Mouse (Mus musculus) NIH3T3 (cell line): ENCODE data around the gene Ldlrap1.

Experiments
- DNase-seq: peaks from one replicate; pipeline ENCODE4 v3.0.0-alpha.2; 2012; ENCODE audit warnings: low read depth

Gene Ldlrap1

DNA sequence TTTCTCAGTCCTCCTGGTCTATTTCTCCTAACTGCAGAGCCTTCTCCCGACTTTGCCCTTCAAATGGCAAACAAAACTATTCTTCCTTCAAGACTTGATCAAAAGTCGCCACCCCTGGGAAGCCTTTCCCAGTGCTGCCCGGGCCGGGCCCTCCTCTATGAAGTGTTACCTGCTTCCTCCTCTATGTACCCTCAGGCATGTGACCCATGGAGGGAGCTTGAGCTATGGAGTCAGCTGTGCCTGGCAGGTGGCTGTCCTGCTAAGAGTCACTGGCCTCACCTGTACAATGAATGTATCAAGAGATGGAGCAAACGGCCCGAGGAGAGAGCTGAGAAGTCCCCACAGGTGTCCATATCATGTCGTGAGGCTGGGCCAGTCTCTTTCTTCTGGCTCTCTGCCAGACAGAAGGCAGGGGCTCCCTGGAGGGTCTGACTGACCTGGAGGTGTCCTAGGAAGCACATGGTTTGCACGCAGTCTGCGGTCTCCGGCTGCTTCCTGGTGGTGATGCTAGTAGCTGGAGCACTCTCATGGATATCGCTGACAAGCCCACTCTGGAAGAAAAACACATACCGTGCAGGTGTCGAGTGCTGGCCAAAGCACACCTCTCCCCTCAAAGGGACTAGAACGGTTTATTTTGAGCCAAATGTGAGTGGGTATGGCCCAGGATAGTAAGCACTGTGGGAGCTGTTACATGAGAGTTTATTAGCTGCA, 7.6 kb upstream of the Ldlrap1 start:
- no peak for DNase-seq

DNA sequence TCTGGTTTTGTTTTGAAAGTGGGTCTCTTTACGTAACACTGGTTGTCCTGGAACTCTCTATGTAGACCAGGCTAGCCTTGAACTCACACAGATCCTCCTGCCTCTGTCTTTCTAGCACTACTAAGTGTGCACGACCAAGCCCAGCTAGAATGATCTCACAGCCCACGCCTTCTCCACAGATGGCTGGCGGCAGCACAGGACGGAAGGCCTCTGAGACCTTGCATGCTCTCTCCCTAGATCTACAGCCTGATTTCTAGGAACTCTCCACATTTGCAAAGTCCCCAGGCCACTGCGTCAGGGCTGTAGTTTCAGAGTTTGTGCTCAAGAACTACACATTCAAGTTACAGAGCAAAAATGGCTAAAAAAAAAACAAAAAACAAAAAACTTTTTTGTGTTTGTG, 6.3 kb upstream of the Ldlrap1 start:
- DNase-seq, result no peak

- no peak for DNase-seq
Observed at GRCm38 (mm10) chr4:134772805-134773674, 5.2 kb upstream of the Ldlrap1 start.

DNA sequence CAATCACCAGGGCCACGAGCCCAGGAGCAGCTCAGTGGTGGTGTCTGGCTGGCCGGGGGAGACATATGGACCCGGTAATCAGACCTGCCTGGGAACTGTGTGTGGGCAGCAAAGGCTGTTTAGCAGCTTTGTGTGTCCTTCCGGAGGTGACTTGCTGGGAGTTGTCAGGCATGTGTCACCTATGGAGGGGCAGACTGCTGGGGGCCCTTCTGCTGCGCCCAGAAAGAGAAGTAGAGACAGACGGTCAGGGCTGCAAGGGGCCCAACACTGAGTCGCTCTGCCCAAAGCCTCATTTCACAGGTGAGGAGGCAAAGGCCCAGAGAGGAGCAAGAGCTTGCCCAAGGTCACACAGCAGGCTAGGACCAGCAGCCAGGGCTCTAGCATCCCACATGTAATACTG, 2.1 kb upstream of the Ldlrap1 start:
- no peak for DNase-seq

- peak; percentile 36 for DNase-seq
Observed at GRCm38 (mm10) chr4:134769081-134769811, 1.4 kb upstream of the Ldlrap1 start.

DNA sequence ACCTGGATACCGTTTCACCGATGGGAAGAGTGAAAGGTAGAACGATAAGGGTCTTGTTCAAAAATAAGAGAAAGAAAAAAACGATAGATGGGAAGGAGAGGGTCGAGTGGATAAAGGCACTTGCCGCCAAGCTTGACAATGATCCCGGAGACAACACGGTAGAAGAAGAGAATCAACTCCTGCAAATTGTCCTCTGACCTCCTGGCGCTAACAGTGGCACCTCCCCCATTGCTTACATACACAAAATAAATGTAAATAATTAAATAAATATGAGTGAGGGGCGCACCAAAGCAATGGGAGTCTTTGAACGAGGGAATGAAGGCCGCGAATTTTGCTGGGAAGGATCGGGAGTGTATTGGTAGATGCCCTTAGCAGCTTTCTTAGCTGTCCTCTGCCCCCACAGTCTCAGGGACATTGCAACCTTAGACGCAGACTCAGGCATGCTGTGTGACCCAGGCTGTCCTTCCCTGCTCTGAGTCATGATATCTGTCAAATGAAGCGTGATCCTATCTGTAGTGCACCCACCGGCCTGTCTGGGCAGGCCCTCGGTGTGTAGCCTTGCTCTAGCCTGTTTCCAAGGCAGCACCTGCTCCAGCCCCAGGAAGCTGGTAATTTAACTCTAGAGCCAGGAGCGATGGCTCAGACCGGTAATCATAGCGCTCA, 533 bp upstream of the Ldlrap1 start:
- no peak for DNase-seq

- peak; percentile 49 for DNase-seq
Observed at GRCm38 (mm10) chr4:134766904-134767425, 859 bp downstream of the Ldlrap1 start.

DNA sequence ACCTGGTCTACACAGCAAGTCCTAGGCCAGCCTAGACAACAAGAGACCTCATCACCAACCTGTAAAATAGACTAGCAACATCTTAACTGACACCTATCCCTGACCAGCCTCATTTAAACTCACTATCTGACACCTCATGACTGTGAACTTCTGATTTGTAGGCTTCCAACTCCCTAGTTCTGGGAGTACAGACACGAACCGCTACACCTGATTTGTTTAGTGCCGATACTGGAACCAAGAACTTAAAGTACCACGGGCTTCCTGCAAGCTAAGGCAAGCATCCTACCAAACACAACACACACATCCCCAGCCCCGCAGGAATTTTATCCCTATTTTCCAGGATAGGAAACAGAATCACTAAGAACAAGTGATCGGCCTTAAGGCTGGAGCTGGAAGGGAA, 1.5 kb downstream of the Ldlrap1 start:
- no peak for DNase-seq

- no peak for DNase-seq
Observed at GRCm38 (mm10) chr4:134764333-134764732, 3.5 kb downstream of the Ldlrap1 start.

DNA sequence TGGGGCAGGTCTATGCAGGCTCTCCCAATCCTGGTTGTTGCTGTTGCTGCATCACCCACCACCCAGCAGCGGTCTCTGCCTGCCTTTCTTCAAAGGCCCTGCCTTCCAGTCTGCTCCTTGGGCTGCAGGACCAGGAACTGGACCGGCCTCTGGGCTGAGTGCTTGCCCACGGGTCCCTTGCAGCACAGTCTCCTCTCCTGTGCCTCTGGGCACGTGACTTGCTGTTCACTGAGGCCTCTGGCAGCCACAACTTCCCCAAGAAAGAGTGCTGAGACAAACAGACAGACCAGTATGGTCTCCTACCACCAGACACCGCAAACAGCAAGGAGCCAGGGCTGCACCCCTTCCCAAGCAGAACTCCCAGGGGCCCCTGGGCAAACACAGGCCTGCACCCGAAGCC, 5.5 kb downstream of the Ldlrap1 start:
- no peak for DNase-seq

DNA sequence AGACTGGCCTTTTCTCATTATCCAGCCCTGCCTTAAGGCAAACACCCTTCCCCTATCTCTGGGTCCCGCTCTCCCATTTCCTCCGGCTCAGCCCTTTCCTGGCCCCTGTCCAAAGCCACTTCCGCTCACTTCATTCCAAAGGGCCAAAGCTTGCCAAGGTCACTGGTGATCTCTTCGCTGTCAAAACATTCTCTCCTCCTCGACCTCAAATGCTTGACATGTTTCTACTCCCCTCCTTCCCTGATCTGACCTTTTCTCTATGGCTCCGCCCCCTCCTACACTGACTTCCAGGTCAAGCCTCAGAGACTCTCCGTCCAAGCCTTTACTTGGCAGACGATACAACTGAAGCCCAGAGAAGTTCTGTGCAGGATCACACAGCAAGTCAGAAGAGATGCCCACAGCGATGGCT, 7.0 kb downstream of the Ldlrap1 start:
- DNase-seq, result peak; percentile 67

DNA sequence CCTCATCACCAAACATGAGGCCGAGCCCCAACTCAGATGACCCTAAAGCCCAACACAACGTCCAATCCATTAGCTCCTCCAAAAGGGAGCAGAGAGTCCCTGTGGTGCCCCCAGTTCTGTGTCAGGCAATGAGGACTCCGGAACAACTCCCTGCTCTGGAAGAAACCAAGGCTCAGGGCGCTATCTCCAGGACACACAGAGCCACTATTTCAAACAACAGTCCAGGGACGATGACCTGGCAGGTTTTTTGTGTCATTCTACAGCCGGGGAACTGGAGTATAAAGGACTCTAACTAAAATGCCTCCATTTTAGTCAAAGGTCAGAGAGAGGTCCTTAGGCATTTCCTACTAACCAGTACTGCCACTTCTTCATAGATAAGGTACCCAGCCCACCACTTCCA, 7.5 kb downstream of the Ldlrap1 start:
- no peak for DNase-seq

GRCm38 (mm10) chr4:134759564-134759963, 8.3 kb downstream of the Ldlrap1 start:
- no peak for DNase-seq

- no peak for DNase-seq
Observed at GRCm38 (mm10) chr4:134758922-134759321, 8.9 kb downstream of the Ldlrap1 start.

- peak; percentile 23 for DNase-seq
Observed at GRCm38 (mm10) chr4:134758367-134758766, 9.5 kb downstream of the Ldlrap1 start.

- DNase-seq, result no peak
Observed at GRCm38 (mm10) chr4:134756953-134757352, 10.9 kb downstream of the Ldlrap1 start.

DNA sequence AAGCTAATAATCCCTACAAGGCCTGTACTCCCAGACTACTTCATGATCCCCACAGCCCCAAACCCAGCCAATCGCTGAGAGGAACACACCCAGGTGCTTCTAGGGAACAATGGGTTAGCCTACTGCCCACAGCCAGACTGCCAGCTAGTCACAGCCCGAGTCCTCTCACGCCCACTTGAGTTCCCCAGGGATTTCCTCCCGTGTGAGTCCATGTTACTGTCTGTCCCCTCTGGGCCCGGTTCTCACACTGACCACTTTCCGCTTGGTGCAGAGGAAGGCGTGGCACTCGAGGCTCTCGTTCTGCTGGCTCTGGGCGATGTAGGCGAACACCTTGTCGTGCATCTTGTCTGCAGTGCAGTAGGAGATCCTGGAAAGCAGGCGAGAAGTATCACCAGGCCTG, 12.9 kb downstream of the Ldlrap1 start:
- no peak for DNase-seq

DNA sequence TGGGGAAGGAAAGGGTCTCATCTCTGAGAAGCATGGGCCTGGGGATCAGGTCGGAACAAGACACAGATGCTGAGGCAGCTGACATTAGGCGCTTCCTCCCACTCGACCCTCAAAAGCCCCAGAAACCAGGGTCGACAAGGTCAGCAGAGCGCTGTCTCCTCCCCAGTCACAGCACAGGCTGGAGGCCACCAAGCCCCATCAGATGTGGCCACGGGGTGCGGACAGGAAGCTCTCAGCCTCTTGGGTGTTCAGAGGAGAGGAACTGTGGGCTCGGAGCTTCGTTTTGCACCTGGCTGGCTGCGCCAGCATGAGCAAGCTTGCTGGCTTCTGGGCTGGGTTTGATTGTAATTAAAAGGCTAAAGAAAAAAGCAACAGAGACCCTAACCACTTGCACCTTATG, 13.5 kb downstream of the Ldlrap1 start:
- DNase-seq, result no peak

DNA sequence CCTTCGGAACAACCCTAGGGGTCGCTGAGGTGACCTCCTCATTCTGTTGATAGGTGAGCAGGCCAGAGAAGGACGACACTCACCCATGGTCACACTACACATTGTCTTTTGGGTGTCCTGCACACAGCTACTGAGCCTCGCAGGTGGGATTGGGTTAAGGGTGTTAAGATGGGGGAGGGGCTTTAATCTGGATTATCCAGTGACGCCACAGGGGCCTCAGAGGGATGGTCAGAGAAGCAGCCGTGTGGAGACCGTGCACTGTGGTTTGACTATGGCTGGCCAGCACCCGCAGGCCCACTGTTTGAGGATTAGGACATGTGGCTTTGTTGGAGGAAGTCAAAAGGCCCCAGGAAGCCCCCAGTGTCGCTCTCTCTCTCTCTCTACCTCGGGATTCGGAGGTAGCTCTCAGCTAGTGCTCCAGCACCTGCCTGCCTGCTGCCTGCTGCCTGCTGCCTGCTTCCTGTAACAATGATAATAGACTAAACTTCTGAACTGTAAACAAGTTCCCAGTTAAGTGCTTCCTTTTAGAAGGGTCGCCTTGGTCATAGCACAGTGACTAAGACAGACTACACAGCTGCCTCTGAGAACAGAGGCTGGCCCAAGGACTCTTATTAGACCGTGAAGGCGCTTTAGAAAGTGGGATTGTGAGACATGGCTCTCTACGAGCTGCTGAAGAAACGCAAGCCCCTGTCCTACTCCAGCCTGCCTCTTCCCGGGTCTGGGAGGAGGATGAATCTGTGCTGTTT, 14.1 kb downstream of the Ldlrap1 start:
- no peak for DNase-seq

DNA sequence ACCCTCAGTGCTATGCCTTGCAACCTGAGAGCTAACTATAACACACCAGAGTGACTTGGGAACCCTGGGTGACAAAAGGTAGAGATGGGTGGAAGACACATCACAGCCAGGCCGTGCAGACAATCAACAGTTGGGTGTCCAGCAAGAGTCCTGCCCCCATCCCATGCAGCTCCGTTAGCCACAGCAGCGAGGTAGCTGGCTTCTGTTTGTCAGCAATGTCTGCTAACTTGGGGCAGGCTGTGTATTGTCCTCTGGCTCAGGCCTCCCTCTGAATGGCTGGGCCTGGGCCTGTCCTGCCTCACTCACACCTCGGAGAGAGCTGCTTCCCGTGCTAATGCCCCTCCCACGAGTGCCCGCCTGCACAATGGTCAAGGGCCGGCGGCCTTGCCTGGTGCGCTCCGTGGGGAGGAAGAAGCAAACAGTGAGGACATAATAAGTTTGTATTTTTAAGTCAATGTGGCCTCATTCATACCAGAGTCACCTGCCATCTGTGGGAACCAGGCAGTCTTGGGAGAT, 14.9 kb downstream of the Ldlrap1 start:
- no peak for DNase-seq
